Mouse (Mus musculus) embryonic fibroblast, embryonic 13.5 days (primary cell): ENCODE results near the gene Rab4a. TPM values are rescaled to one million over a fixed set of nuclear protein-coding genes. Genes with fewer than 3 reads are reported as not detected.
A peak's percentile ranks its signal among the peaks of the same experiment; 100 is the strongest.

Experiments
- H3K27ac ChIP-seq: 2 replicates; pipeline ENCODE4 v1.5.1; 2012; ENCODE audit warnings: low read length, control low read depth, inconsistent platforms; ENCODE audit not compliant: insufficient read depth
- H3K4me1 ChIP-seq: 2 replicates; pipeline ENCODE4 v1.6.1; 2011; ENCODE audit warnings: low read length; ENCODE audit not compliant: control insufficient read depth, insufficient read depth
- H3K4me3 ChIP-seq: 2 replicates; pipeline ENCODE4 v1.5.1; 2011; ENCODE audit warnings: mild to moderate bottlenecking, control low read depth, low read length; ENCODE audit not compliant: insufficient read depth
- CTCF ChIP-seq: IDR thresholded peaks from 2 replicates; pipeline ENCODE4 v1.5.1; 2011; ENCODE audit warnings: mild to moderate bottlenecking, control low read depth, low read length, moderate library complexity, borderline replicate concordance; ENCODE audit not compliant: insufficient read depth
- POLR2A ChIP-seq: IDR thresholded peaks from 2 replicates; pipeline ENCODE4 v1.6.1; 2011; ENCODE audit warnings: low read depth, mild to moderate bottlenecking, control low read depth, low read length, moderate library complexity
- polyA plus RNA-seq: library from polyadenylated mRNA; stranded (reverse); fragments of >200 nt; gene quantifications from 2 replicates; pipeline ENCODE4 v1.2.4, GENCODE M21; 2011; ENCODE audit warnings: low read depth; ENCODE audit not compliant: missing spikeins, insufficient read length

Rab4a gene
- polyA plus RNA-seq: 22.0 and 26.1 TPM in 2 replicates

GRCm38 (mm10) chr8:123805718-123806373 lies at the start of gene Rab4a:
Gene Rab4a (plus strand): TSS chr8:123805985.
- no peaks in the 10 kb centered on the region for H3K4me1 ChIP-seq
- 0 out of 2 replicates have a peak within 1 kb of the TSS, but pooled peaks have one; percentile 12 for H3K27ac ChIP-seq
- H3K4me3 ChIP-seq: peak within 1 kb of the TSS; percentile 77
- TF ChIP-seq CTCF (no peak), POLR2A (peak; percentile 80)

GRCm38 (mm10) chr8:123756901-123757300 lies 48.9 kb upstream of the Rab4a start:
- TF ChIP-seq CTCF (no peak), POLR2A (no peak)
- no peak overlapping the region for H3K27ac ChIP-seq
- no peak overlapping the region for H3K4me3 ChIP-seq
- H3K4me1 ChIP-seq: peaks cover 15% of the 10 kb centered on the region

GRCm38 (mm10) chr8:123758935-123759334 lies 46.9 kb upstream of the Rab4a start:
- no peak for TF ChIP-seq POLR2A
- TF ChIP-seq CTCF: no peak
- Histone ChIP-seq H3K4me3 (no peak overlapping the region), H3K27ac (no peak overlapping the region), H3K4me1 (peaks cover 20% of the 10 kb centered on the region)

GRCm38 (mm10) chr8:123759933-123760332 lies 45.9 kb upstream of the Rab4a start:
- Histone ChIP-seq H3K27ac (no peak overlapping the region), H3K4me1 (peaks cover 17% of the 10 kb centered on the region), H3K4me3 (no peak overlapping the region)
- TF ChIP-seq CTCF (no peak), POLR2A (no peak)

GRCm38 (mm10) chr8:123760579-123760978 lies 45.2 kb upstream of the Rab4a start:
- no peak overlapping the region for H3K27ac ChIP-seq
- peaks cover 17% of the 10 kb centered on the region for H3K4me1 ChIP-seq
- H3K4me3 ChIP-seq: no peak overlapping the region
- TF ChIP-seq CTCF (no peak), POLR2A (no peak)

- TF ChIP-seq CTCF (no peak), POLR2A (no peak)
- H3K4me1 ChIP-seq: peaks cover 17% of the 10 kb centered on the region
- H3K4me3 ChIP-seq: no peak overlapping the region
- no peak overlapping the region for H3K27ac ChIP-seq
Measured at GRCm38 (mm10) chr8:123761266-123761882, 44.4 kb upstream of the Rab4a start.

GRCm38 (mm10) chr8:123761883-123762270 lies 43.9 kb upstream of the Rab4a start:
- Histone ChIP-seq H3K4me3 (no peak overlapping the region), H3K4me1 (peaks cover 17% of the 10 kb centered on the region), H3K27ac (no peak overlapping the region)
- TF ChIP-seq POLR2A (no peak), CTCF (no peak)

- Histone ChIP-seq H3K27ac (no peak overlapping the region), H3K4me1 (peaks cover 24% of the 10 kb centered on the region), H3K4me3 (no peak overlapping the region)
- TF ChIP-seq POLR2A: no peak
- no peak for TF ChIP-seq CTCF
Measured at GRCm38 (mm10) chr8:123763355-123763754, 42.4 kb upstream of the Rab4a start.

GRCm38 (mm10) chr8:123764671-123765070 lies 41.1 kb upstream of the Rab4a start:
- TF ChIP-seq CTCF: peak; percentile 34; the same call in 1 of the 2 replicates
- TF ChIP-seq POLR2A: no peak
- Histone ChIP-seq H3K4me3 (no peak overlapping the region), H3K4me1 (peaks cover 24% of the 10 kb centered on the region), H3K27ac (no peak overlapping the region)

- TF ChIP-seq POLR2A (no peak), CTCF (no peak)
Measured at GRCm38 (mm10) chr8:123766516-123766915, 39.3 kb upstream of the Rab4a start.

More at GRCm38 (mm10) chr8:123766516-123766915, 39.3 kb upstream of the Rab4a start:
- peaks cover 24% of the 10 kb centered on the region for H3K4me1 ChIP-seq
- no peak overlapping the region for H3K27ac ChIP-seq
- H3K4me3 ChIP-seq: no peak overlapping the region
